Comparison of ENCODE assay signal across 25 mouse cellular contexts in genomic region chr4:100822526-100822925, GRCm38 (mm10). TPM values are rescaled to one million over a fixed set of nuclear protein-coding genes. Genes with fewer than 3 reads are reported as not detected.
DNase-seq lines count a peak whose midpoint lies in the region; ATAC-seq and TF ChIP-seq lines count a peak whose summit lies in the region.
"Had no signal": no experiment of that assay in that cellular context is flagged by ENCODE, and none has a peak within 500 bp of the region (broad histone marks: within the 10 kb centered on the region; RNA-seq: fewer than 3 reads in every experiment).

No protein-coding gene starts in this region.

- H3K27ac ChIP-seq in heart, embryonic 13.5 days (replicated peaks): peak overlapping the region; percentile 28; the same call in 1 of the 2 replicates
- H3K27ac ChIP-seq in kidney, postnatal 0 days: 0 out of 2 replicates have a peak overlapping the region, but pooled peaks have one; percentile 60
- H3K27ac ChIP-seq in limb, embryonic 14.5 days (replicated peaks; ENCODE audit: low read depth, low read length): no peak overlapping the region
- H3K27ac ChIP-seq: embryonic facial prominence, embryonic 15.5 days; forebrain, embryonic 15.5 days; heart, embryonic 15.5 days; hindbrain, embryonic 13.5 days; liver, embryonic 15.5 days; macrophage; midbrain, embryonic 15.5 days; neural tube, embryonic 13.5 days had no signal

- H3K4me1 ChIP-seq in heart, embryonic 13.5 days: peaks cover 46% of the 10 kb centered on the region
- H3K4me1 ChIP-seq in kidney, postnatal 0 days (replicated peaks; ENCODE audit: insufficient read depth, low read length): no peaks in the 10 kb centered on the region; the same call in 1 of the 2 replicates
- peaks cover 27% of the 10 kb centered on the region for H3K4me1 ChIP-seq in limb, embryonic 14.5 days (ENCODE audit: control insufficient read depth, insufficient read depth, low read length)
- H3K4me1 ChIP-seq: liver, embryonic 15.5 days had no signal

- peaks cover 3% of the 10 kb centered on the region; the same call in 1 of the 2 replicates for H3K36me3 ChIP-seq in heart, embryonic 13.5 days
- H3K36me3 ChIP-seq in kidney, postnatal 0 days (ENCODE audit: insufficient read depth, low read length): no peaks in the 10 kb centered on the region
- H3K36me3 ChIP-seq in limb, embryonic 14.5 days (ENCODE audit: control insufficient read depth, insufficient read depth, low read length): no peaks in the 10 kb centered on the region
- H3K36me3 ChIP-seq: embryonic facial prominence, embryonic 15.5 days; forebrain, embryonic 15.5 days; heart, embryonic 15.5 days; hindbrain, embryonic 13.5 days; liver, embryonic 15.5 days; midbrain, embryonic 15.5 days; neural tube, embryonic 13.5 days had no signal

- no peak overlapping the region for H3K9ac ChIP-seq in heart, embryonic 13.5 days
- no peak overlapping the region for H3K9ac ChIP-seq in kidney, postnatal 0 days (ENCODE audit: low read depth, low read length)
- no peak overlapping the region for H3K9ac ChIP-seq in limb, embryonic 14.5 days (ENCODE audit: low read depth, low read length, severe bottlenecking)
- H3K9ac ChIP-seq: embryonic facial prominence, embryonic 15.5 days; forebrain, embryonic 15.5 days; heart, embryonic 15.5 days; hindbrain, embryonic 13.5 days; liver, embryonic 15.5 days; midbrain, embryonic 15.5 days; neural tube, embryonic 13.5 days had no signal

- TF ChIP-seq CTCF in kidney, postnatal 0 days (IDR thresholded peaks at IDR 0.05; ENCODE audit: low read depth): no peak

- H3K4me2 ChIP-seq in heart, embryonic 13.5 days: peak overlapping the region; percentile 28
- H3K4me2 ChIP-seq in kidney, postnatal 0 days (ENCODE audit: low read length): peak overlapping the region; percentile 38
- no peak overlapping the region for H3K4me2 ChIP-seq in limb, embryonic 14.5 days (replicated peaks; ENCODE audit: low read depth, low read length, severe bottlenecking)
- H3K4me2 ChIP-seq: embryonic facial prominence, embryonic 15.5 days; forebrain, embryonic 15.5 days; heart, embryonic 15.5 days; hindbrain, embryonic 13.5 days; liver, embryonic 15.5 days; midbrain, embryonic 15.5 days; neural tube, embryonic 13.5 days had no signal

- no peak for ATAC-seq in heart, embryonic 13.5 days (ENCODE audit: extremely low read depth, insufficient number of reproducible peaks, low FRiP score, low TSS enrichment)
- ATAC-seq in kidney, postnatal 0 days (replicated peaks; ENCODE audit: low FRiP score, low read depth): no peak; the same call in 1 of the 2 replicates
- 0 out of 2 replicates have a peak, but pooled peaks have one; percentile 37 for ATAC-seq in limb, embryonic 14.5 days (ENCODE audit: low FRiP score, low read depth)
- ATAC-seq: forebrain, embryonic 15.5 days; inflammation-experienced regulatory T-cells, adult 6 months; midbrain, embryonic 15.5 days; Patski had no signal

- no peak for DNase-seq in heart, adult 8-10 months (ENCODE audit: low spot score)
- peak; percentile 89 for DNase-seq in kidney, postnatal 0 days (ENCODE audit: low spot score)
- DNase-seq in kidney, adult 9 months: no peak
- DNase-seq in 3T3-L1 (ENCODE audit: low read depth, low spot score): peak; percentile 3
- DNase-seq in limb, embryonic 14.5 days (ENCODE audit: low spot score): peak; percentile 84
- DNase-seq in natural killer cell, adult 2 months (ENCODE audit: low spot score in 2 of 2): no peak
- no peak for DNase-seq in adrenal gland, adult (ENCODE audit: inconsistent age in 2 of 2, low spot score in 1 of 2)
- DNase-seq: adrenal gland, adult 8-10 months; cerebellum, adult 18-20 months; cerebellum, postnatal 36 days; embryo, embryonic 11 days; gastrocnemius, postnatal 14 days; heart, adult 18-20 months; heart, postnatal 36 days had no signal

- no peak overlapping the region for H3K4me3 ChIP-seq in heart, embryonic 13.5 days
- no peak overlapping the region for H3K4me3 ChIP-seq in kidney, postnatal 0 days (replicated peaks; ENCODE audit: low read depth, low read length)
- H3K4me3 ChIP-seq in limb, embryonic 14.5 days (replicated peaks; ENCODE audit: low read length): no peak overlapping the region
- H3K4me3 ChIP-seq: embryonic facial prominence, embryonic 15.5 days; forebrain, embryonic 15.5 days; heart, embryonic 15.5 days; hindbrain, embryonic 13.5 days; liver, embryonic 15.5 days; midbrain, embryonic 15.5 days; neural tube, embryonic 13.5 days had no signal

- H3K9me3 ChIP-seq in heart, embryonic 13.5 days: 0 out of 2 replicates have a peak, but pooled peaks cover 7% of the 10 kb centered on the region
- H3K9me3 ChIP-seq in kidney, postnatal 0 days (replicated peaks; ENCODE audit: low read length): no peaks in the 10 kb centered on the region
- no peaks in the 10 kb centered on the region for H3K9me3 ChIP-seq in limb, embryonic 14.5 days (ENCODE audit: control insufficient read depth, low read length)
- H3K9me3 ChIP-seq: embryonic facial prominence, embryonic 15.5 days; forebrain, embryonic 15.5 days; heart, embryonic 15.5 days; hindbrain, embryonic 13.5 days; liver, embryonic 15.5 days; midbrain, embryonic 15.5 days; neural tube, embryonic 13.5 days had no signal

- H3K27me3 ChIP-seq in heart, embryonic 13.5 days (replicated peaks): no peaks in the 10 kb centered on the region
- no peaks in the 10 kb centered on the region for H3K27me3 ChIP-seq in kidney, postnatal 0 days (ENCODE audit: insufficient read depth, low read length)
- H3K27me3 ChIP-seq in limb, embryonic 14.5 days (ENCODE audit: control insufficient read depth, insufficient read depth, low read length): no peaks in the 10 kb centered on the region
- H3K27me3 ChIP-seq: embryonic facial prominence, embryonic 15.5 days; forebrain, embryonic 15.5 days; heart, embryonic 15.5 days; hindbrain, embryonic 13.5 days; liver, embryonic 15.5 days; midbrain, embryonic 15.5 days; neural tube, embryonic 13.5 days; Patski had no signal

- TF ChIP-seq POLR2A in limb, embryonic 14.5 days (IDR thresholded peaks at IDR 0.05; ENCODE audit: borderline replicate concordance, extremely low read depth, insufficient read depth, insufficient read length): no peak

- WGBS in heart, embryonic 13.5 days: 67% methylated on average over 7 of the region's 7 CpGs
- 60% methylated on average over 7 of the region's 7 CpGs for WGBS in kidney, postnatal 0 days
- 62% methylated on average over 7 of the region's 7 CpGs for WGBS in limb, embryonic 14.5 days

RNA-seq across cellular contexts. Expression of gene Cachd1, which starts 46.1 kb away (rescaled TPM):
- polyA plus RNA-seq in heart, embryonic 13.5 days (2015; fragmentation: Nextera tagmentation; extraction: Ambion mirVana): 6.8 and 6.9 TPM in 2 replicates
- total RNA-seq in heart, adult 8-10 months (2022): 1 to 10 TPM; 2.6 to 3.6 (median 2.9) TPM
- 11.7 and 12.2 TPM in 2 replicates for polyA plus RNA-seq in kidney, postnatal 0 days (2015; fragmentation: Nextera tagmentation; extraction: Ambion mirVana)
- 103 and 154 TPM in 2 replicates for polyA plus RNA-seq in limb, embryonic 14.5 days (2012; rRNA removed)
- 37.3 and 52.8 TPM in 2 replicates for polyA plus RNA-seq in limb, embryonic 14.5 days (2014; fragmentation: Nextera tagmentation; extraction: Ambion mirVana)
- polyA plus RNA-seq: inflammation-experienced regulatory T-cells, adult 6 months; macrophage had no signal

Comparison
In these comparisons a context has a peak if more than half of its experiments do, and no peak if none do; other contexts are left out.
1. DNase-seq: peak in kidney, postnatal 0 days (single experiment), 3T3-L1 (single experiment) and limb, embryonic 14.5 days (single experiment); none in heart, adult 8-10 months (single experiment), kidney, adult 9 months (single experiment), natural killer cell, adult 2 months (0 of 2) and adrenal gland, adult (0 of 2).